Mouse (Mus musculus) right cerebral cortex, postnatal 14 days (tissue): ENCODE results near the gene Anp32a.

Experiments
- DNase-seq: peaks from one replicate; pipeline ENCODE4 v3.0.0; 2022

Anp32a gene

DNA sequence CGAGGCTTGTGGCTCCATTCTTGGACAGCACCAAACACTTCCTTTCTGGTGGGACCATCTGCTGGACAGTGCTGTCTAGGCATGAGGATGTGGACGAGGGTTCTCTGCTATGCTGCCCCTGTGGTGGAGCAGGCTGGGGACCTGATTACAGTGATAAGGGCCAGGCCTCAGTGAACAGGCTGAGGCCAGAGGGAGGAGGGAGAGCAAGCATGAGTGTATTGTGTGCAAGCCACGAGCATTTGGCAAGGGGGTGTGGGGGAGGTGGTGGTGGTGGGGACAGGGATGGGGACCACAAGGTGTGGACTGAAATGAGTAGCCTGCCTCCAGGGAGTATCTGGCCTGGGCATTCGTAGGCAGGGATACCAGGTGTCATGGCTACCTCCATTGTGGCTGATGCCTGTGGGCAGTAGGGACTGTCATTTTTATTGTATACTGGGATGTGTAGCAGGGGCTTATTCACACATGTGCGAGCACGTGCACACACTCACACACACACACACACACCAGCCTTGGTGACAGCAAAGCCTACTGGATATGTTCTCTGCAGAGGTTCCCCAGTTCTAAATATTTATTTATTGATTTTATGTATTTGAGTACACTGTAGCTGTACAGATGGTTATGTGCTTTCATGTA lies 29.7 kb downstream of the Anp32a start:
- no peak for DNase-seq

DNA sequence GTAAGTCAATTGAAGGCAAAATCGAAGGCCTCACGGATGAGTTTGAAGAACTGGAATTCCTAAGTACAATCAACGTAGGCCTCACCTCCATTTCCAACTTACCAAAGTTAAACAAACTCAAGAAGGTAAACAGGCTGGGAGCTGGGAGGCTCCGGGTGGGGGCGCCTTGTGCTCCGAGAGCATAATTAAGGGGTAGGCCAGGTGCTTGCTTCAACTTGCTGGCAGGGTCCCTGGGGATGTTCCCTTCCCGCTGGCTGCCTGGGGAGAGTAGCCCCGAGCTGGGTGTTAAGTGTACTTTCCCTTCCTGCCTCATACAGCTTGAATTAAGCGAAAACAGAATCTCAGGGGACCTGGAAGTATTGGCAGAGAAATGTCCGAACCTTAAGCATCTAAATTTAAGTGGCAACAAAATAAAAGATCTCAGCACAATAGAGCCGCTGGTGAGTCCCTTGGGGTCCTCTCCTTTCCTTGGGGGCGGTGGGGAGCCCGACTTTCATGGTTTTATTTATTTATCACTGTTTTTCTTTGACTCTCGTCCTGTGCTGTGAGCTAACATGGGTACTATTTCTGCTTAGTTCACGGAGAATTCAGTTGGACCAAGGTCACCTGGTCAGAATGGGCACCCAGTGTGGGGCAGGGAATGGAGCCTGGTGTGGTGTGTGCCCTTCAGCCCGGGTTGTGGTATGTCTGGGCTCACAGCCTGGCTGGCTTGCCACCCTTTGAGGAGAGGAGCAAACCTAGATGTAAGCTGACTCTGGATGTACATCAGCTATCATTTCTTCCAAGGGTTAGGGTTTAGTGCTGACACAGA lies 30.9 kb downstream of the Anp32a start:
- no peak for DNase-seq

GRCm38 (mm10) chr9:62372556-62373221 lies 31.6 kb downstream of the Anp32a start:
- DNase-seq, result no peak

- peak; percentile 79 for DNase-seq
These were observed 32.4 kb downstream of the Anp32a start for GRCm38 (mm10) chr9:62373222-62374123.

DNA sequence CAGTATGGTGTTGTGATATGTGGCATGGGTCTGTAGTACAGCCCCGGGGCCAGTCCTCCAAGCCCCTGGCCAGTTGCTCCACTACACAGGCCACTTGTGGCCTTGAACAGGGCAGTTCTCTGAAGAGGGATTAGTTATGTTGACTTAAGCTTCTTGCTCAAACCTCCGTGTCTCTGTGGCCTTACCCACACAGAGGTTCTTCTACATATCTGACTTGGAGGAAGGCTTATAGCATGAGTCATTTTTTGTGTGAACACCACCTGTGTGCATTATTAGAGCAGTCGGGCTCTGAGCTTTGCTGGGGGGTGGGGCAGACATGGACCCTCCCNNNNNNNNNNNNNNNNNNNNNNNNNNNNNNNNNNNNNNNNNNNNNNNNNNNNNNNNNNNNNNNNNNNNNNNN lies 33.2 kb downstream of the Anp32a start:
- DNase-seq, result no peak

DNA sequence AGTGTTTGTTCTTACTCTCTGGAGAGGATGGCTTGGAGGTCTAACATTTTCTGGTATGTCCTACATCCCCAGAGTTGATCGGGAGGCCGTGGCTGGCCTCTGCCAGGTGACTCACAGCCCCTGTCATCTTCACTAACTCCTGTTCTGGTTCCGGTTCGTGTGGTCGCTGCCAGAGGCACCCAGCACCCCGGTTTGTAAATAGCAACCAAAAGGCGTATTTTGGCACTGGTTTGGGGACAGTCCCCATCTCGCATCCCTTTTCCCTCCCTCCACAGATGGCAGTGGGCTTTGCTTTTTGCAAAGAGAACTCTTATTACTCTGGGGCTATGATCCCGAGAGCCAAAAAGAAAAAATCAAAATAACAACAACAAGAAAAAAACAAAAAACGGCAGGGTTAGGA lies 36.8 kb downstream of the Anp32a start:
- no peak for DNase-seq

DNA sequence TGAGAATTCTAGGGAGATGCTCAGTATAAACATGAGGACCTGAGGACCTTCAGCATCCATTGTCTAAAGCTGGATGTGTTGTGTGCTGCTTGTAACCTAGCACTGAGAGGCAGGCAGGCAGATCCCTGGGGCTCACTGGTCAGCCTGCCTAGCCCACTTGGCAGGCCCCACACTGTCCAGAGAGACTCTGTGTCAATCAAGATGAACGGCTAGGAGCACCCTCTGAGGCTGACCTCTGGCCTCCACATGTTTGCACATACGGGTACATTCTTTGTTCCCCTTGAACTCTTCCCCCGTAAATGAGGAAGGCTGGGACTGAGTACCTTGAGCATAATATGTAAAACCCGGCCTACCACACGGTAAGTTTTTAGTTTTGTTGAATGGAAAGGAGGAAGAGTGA lies 39.3 kb downstream of the Anp32a start:
- no peak for DNase-seq

DNA sequence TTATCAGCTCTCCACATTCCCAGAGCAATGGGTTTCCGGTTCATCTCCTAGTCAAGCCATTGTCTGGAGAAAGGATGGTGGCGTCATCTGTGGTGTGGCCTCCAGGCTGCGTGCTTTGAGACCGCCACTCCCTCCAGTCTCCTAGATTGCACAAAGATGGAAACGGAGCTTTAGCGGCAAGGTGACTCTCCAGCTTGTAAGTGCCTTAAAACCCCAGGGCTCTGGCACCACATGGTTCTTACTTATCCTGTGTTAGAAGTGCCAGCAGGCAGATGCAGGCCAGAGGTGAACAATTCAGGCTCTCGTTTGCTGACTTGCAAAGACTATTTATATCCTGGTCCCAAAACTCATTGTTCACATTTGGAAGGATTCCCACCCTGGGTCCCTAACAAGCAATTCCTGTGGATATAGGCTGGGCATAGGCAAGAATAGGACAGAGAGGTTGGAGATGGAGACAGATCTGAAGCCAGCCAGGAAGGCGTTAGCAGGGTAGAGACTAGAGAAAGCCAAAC lies 40.4 kb downstream of the Anp32a start:
- DNase-seq, result no peak

DNA sequence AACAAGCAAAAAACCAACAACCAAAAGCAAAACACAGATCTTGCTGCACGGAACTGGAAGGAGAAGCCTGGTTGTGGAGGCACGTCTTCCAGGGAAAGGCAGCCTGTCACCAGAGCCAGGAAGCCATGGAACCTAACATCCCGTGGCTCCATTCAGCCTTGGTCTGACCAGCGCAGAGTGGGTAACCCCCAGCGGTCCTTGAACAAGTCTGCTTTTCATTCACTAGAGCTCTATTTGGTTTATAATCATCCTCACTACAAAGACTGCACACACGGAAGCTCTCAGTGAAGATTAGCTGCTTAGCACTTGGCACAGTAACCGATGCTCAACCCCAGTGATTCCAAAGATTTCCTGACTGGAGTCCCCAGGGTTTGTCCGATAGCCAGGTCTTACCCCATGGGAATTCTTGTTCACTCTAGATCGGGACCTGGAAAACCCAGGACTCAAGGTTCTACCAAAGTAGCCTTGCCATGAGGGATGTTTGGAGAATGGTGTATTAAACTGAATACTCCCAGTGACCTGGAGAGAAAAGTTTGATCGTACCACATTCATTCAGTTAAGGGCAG lies 41.5 kb downstream of the Anp32a start:
- DNase-seq, result no peak

GRCm38 (mm10) chr9:62385062-62385461 lies 44.0 kb downstream of the Anp32a start:
- no peak for DNase-seq

GRCm38 (mm10) chr9:62385727-62386518 lies 44.8 kb downstream of the Anp32a start:
- DNase-seq, result no peak

DNA sequence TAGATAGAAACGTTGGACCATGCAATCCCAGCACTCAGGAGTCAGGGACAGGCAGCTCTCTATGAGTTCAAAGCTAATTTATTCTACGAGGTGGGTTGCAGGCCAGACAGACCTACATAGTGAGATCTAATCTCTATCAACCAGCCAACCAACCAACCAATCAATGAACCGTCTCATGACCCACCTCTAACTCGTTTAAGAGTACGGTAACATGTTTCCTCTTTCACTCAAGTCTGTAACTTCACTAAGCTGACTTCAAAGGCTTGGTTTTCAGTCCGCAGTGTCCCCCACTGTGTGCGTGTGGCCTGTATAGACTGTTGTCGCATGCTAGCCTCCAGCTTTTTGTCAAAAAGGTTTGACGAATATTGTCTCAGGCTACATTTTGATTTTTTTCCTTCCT lies 48.6 kb downstream of the Anp32a start:
- no peak for DNase-seq

DNA sequence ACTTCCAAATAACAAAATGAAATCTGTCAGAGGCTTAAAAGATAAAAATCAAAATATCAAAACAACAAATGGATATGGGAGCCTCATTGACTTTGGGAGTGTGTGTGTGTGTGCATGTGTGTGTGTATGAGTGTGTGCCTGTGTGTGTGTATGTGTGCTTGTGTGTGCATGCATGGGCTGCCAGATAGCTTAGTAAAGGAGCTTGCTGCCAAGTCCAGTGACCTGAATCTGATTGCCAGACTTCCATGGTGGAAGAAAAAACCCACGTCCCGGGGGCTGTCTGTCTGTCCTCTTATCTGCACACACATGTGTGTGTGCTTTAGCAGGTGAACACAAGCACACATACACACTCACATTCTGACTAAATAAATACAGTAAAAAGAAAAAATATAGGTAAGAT lies 52.4 kb downstream of the Anp32a start:
- no peak for DNase-seq

DNA sequence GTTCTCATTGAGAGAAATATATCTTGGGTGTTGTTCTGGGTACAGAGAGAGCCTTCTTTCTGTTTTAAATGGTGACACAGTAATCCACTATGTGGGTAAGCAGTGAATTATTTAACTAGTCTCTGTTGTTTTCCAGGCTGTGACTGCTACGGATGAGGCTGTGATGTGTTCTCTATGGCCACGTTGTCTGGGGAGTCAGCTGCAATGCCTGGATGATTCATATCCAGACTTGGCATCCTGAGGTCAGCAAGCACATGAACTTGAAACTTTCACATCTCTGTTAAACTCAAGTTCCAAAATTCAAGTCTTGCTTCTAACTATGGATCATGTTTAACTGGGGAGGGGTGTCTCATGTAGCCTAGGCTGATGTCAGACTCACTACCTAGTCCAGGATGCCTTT lies 53.1 kb downstream of the Anp32a start:
- DNase-seq, result no peak

DNA sequence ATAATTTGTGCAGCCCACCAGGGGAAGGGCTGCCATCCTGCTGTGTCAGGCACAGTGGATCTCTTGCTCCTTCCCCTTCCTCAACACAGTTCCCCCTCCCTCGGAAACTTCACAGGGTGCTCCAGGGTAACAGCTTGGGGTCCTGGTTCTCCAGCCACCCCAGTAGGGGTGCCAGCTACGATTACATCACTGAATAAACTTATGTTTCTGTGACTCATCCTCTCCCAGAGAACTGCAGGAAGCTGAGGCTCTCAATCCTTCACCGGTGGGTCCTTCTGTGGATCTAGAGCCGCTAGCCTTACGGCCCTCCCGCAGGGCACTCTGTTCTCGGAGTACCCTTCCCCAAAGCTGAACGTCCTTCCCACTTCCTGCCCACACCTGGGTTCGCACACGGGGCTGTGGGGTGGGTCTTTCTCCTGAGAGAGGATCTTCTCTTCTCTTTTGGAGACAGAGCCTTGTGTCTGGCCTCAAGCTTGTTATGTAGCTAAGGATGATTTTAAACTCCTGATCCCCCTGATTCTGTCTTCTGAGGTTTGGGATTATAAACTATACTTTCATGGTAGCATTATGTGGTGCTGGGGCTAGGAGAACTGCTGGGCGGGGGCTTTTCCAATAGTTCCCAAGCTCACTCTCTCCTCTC lies 59.6 kb downstream of the Anp32a start:
- no peak for DNase-seq

DNA sequence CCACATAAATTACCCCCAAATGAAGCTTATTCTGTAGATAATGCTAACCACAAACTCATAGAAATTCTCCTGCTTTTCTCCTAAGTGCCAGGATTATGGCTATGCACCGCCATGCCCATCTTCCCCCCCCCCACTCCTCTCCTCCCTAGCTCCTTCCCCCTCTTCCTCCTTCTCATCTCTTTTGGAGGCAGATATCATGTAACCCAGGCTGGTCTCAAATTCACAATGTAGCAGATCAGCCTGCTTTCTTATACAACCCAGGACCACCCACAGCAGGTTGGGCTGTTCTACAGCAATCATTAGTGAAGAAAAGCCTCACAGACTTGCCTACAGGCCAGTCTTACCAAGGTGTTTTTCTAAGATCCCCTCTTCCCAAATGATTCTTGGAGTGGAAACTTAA lies 60.5 kb downstream of the Anp32a start:
- DNase-seq, result no peak

DNA sequence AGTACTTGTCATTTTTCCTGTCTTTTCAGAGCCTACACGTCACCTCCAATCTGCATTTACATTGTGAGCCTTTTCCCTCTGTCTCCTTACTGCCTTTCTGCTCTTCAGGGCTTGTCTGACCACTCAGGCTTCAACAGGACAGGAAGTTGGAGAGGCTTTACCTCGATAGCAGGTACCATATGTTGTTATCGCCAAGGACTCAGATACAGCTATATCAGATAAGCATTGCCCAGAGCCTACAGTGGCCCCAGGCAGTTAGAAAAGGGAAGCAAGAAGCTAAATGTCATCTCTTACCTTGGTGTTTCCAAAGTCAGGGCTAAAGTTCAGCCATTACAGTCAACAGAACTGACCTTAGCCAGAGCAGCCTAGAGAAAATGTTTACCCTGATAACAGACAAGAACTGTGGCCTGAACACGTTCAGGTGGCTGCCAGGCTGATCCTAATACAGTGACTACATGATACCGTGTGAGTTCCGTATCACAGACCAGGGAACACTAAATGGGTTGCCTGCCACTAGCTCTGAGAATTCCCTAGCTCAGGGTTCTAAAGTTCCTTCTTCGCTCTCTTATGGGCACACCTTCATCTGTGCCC lies 65.4 kb downstream of the Anp32a start:
- DNase-seq, result no peak

DNA sequence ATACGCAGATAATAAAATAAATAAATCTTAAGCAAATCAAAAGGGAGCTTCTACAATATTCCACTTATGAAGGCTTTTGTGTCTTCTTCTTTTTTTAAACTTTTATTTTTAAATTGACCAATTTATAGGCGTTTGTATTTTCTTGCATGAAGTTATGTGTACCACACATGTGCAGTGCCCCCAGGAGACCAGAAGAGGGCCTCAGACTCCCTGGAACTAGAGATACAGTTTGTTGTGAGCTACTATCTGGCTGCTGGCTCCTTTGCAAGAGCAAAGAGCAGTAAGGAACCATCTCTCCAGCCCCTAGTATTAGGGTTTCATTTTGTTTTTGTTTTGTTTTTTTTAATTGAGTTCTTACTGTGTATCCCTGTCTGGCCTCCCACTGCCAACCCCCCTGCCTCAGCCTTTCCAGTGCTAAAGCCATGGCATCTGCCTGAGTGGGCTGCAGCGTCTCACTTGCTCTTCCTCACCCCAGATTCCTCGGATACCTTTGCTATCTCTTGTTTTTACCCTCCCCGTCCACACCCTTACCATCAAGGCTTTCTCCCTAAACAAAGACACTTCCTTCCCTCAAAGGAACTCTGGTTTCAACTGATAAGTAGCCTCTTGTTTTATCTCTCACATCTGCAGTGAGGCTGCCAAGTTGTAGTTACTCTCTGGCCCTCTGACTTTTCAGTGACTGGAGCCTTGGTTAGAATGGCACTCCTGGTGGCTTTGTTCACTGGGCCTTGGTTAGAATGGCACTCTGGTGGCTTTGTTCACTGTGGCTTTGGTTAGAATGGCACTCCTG lies 66.5 kb downstream of the Anp32a start:
- DNase-seq, result no peak

GRCm38 (mm10) chr9:62418742-62419141 lies 77.6 kb downstream of the Anp32a start:
- no peak for DNase-seq
